Mouse (Mus musculus) cortical plate, adult 2 months (tissue): ENCODE results near the gene Esyt3. TPM values are rescaled to one million over a fixed set of nuclear protein-coding genes. Genes with fewer than 3 reads are reported as not detected.

Source experiments
- H3K27ac ChIP-seq: fragments of 200-500 bp; 2 replicates; pipeline ENCODE4 v1.5.1; 2012; ENCODE audit warnings: low read length, control low read depth, inconsistent platforms; ENCODE audit not compliant: insufficient read depth
- H3K4me1 ChIP-seq: fragments of 200-500 bp; 2 replicates; pipeline ENCODE4 v1.6.1; 2011; ENCODE audit warnings: low read length; ENCODE audit not compliant: control insufficient read depth, insufficient read depth
- H3K4me3 ChIP-seq: fragments of 200-500 bp; 2 replicates; pipeline ENCODE4 v1.5.1; 2011; ENCODE audit warnings: mild to moderate bottlenecking, low read length, control low read depth; ENCODE audit not compliant: insufficient read depth
- CTCF ChIP-seq: fragments of 200-500 bp; IDR thresholded peaks from 2 replicates; pipeline ENCODE4 v1.5.1; 2011; ENCODE audit warnings: mild to moderate bottlenecking, control low read depth, low read length; ENCODE audit not compliant: insufficient read depth; ENCODE audit errors: extremely low read depth
- POLR2A ChIP-seq: fragments of 200-500 bp; IDR thresholded peaks from 2 replicates; pipeline ENCODE4 v1.6.1; 2011; ENCODE audit warnings: mild to moderate bottlenecking, low read length, control low read depth; ENCODE audit not compliant: insufficient read depth; ENCODE audit errors: extremely low read depth
- polyA plus RNA-seq: library from polyadenylated mRNA; depleted of rRNA; stranded (reverse); fragments of >200 nt; gene quantifications from 2 replicates; pipeline ENCODE4 v1.2.3, GENCODE M21; 2012; rRNA removed

Gene Esyt3
- polyA plus RNA-seq, 1 experiment: 0.46 TPM

- H3K27ac ChIP-seq: no peak overlapping the region
- no peak overlapping the region for H3K4me3 ChIP-seq
- TF ChIP-seq POLR2A: no peak
- TF ChIP-seq CTCF: no peak
- no peaks in the 10 kb centered on the region for H3K4me1 ChIP-seq
Measured at GRCm38 (mm10) chr9:99338293-99338692, 20.1 kb downstream of the Esyt3 start.

DNA sequence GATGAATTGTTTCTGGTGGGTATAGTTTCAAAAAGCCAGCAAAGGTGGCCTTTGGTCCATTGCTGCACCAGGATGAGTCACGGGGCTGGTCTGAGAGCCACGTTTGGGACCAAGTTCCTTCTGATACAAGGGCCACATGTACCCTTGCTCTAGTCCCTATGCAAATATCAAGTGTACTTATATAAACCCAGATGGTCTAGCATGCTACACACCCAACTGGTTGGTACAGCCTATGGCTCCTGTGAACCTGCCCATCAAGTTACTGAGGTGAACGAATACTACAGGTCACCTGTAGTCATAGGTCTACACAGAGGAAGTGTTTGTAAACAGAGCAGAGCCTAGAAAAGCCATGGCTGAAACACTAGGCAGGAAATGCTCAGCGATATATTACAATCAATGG is 21.8 kb downstream of the Esyt3 start:
- Histone ChIP-seq H3K4me3 (no peak overlapping the region), H3K27ac (no peak overlapping the region), H3K4me1 (no peaks in the 10 kb centered on the region)
- TF ChIP-seq POLR2A (no peak), CTCF (no peak)

- TF ChIP-seq CTCF (no peak), POLR2A (no peak)
- Histone ChIP-seq H3K4me1 (no peaks in the 10 kb centered on the region), H3K4me3 (no peak overlapping the region), H3K27ac (no peak overlapping the region)
Measured at GRCm38 (mm10) chr9:99326881-99327280, 31.5 kb downstream of the Esyt3 start.

- H3K4me3 ChIP-seq: no peak overlapping the region
- TF ChIP-seq POLR2A (no peak), CTCF (no peak)
- H3K4me1 ChIP-seq: no peaks in the 10 kb centered on the region
- no peak overlapping the region for H3K27ac ChIP-seq
Measured at GRCm38 (mm10) chr9:99325961-99326360, 32.4 kb downstream of the Esyt3 start.

DNA sequence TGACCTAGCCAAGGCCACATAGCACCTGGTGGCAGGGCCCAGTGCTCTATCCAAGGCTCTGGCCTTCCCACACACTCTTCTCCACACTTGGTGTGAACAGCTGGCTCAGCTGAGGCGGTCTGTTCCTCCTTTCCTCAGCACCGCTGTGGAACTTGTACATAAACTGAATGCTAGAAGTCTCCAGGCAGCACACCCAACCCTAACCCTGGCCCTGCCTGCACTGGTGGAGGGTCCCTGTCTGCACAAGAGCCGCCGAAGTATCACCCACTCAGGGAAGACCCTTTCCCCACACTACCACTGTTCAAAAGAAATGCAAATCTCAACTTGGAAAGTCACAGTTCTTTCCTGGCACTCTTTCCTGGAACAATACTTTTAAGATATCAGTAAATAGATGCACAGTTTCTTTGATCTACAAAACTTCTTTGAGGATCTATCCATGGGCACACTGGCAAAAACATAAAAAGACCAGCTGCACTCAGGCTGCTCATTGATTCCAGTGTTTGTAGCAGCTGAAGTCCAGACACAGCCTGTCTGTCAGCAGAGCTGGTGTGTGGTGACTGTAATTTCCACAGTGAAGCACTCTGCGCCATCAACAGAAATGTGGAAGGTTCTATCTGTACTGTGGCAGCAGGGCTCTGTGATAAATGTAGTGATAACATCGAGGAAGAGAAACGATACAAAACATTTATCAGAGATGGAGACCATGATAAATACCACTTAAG is 33.0 kb downstream of the Esyt3 start:
- Histone ChIP-seq H3K4me1 (no peaks in the 10 kb centered on the region), H3K27ac (no peak overlapping the region), H3K4me3 (no peak overlapping the region)
- TF ChIP-seq POLR2A (no peak), CTCF (no peak)

DNA sequence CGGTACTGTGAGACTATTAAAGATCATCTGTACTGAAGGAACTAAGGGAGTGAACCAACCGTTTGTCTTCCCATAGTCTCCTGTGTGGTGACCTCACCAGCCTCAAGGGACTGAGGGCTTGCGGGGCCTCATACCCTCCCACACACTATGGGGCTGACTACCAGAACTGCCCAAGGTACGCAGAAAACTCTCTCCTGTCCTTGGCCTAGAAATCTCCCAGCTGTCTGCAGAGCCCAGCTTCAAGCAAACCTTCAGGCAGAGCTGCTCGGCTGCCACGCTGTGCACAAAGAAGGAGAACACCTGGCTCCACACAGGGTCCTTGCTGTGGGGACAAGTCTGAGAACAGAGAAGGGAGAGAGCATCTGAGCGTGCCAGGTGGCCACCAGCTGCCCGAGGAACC is 38.4 kb downstream of the Esyt3 start:
- H3K4me3 ChIP-seq: no peak overlapping the region
- no peaks in the 10 kb centered on the region for H3K4me1 ChIP-seq
- H3K27ac ChIP-seq: no peak overlapping the region
- TF ChIP-seq POLR2A (no peak), CTCF (no peak)

- TF ChIP-seq POLR2A (no peak), CTCF (no peak)
- H3K27ac ChIP-seq: no peak overlapping the region
- H3K4me3 ChIP-seq: no peak overlapping the region
- no peaks in the 10 kb centered on the region for H3K4me1 ChIP-seq
Measured at GRCm38 (mm10) chr9:99319343-99319951, 38.9 kb downstream of the Esyt3 start.

- H3K4me1 ChIP-seq: no peaks in the 10 kb centered on the region; the same call in 1 of the 2 replicates
- TF ChIP-seq CTCF: no peak
- H3K27ac ChIP-seq: no peak overlapping the region
- H3K4me3 ChIP-seq: no peak overlapping the region
Measured at GRCm38 (mm10) chr9:99306226-99306625, 52.1 kb downstream of the Esyt3 start.

GRCm38 (mm10) chr9:99304296-99304695 is 54.1 kb downstream of the Esyt3 start:
- Histone ChIP-seq H3K4me3 (no peak overlapping the region), H3K27ac (no peak overlapping the region), H3K4me1 (no peaks in the 10 kb centered on the region; the same call in 1 of the 2 replicates)
- TF ChIP-seq CTCF (no peak), POLR2A (no peak)

Other genes starting within 250 kb of the Esyt3 start
- gene Pik3cb, start 217.9 kb downstream of the Esyt3 start, polyA plus RNA-seq: 12.6 and 13.0 TPM in 2 replicates
- not detected in 2 replicates for gene Faiml, start 121.3 kb downstream of the Esyt3 start, polyA plus RNA-seq
- gene Cep70, start 115.2 kb downstream of the Esyt3 start, polyA plus RNA-seq: 20.1 and 22.7 TPM in 2 replicates
- 176 and 178 TPM in 2 replicates for gene Mras, start 78.8 kb upstream of the Esyt3 start, polyA plus RNA-seq
- gene Nme9, start 92.9 kb upstream of the Esyt3 start, polyA plus RNA-seq: 0.08 and 0.56 TPM in 2 replicates
- gene Armc8, start 210.3 kb upstream of the Esyt3 start, polyA plus RNA-seq: 50.5 and 51.3 TPM in 2 replicates
- 10.8 and 13.5 TPM in 2 replicates for gene Dbr1, start 217.2 kb upstream of the Esyt3 start, polyA plus RNA-seq